Mouse (Mus musculus): ENCODE results near the gene Zbtb45. TPM values are rescaled to one million over a fixed set of nuclear protein-coding genes. Genes with fewer than 3 reads are reported as not detected.
A peak's percentile ranks its signal among the peaks of the same experiment; 100 is the strongest.

Gene Zbtb45
- 36.2 and 37.8 TPM in 2 replicates for polyA plus RNA-seq (2015; fragmentation: Nextera tagmentation; extraction: Ambion mirVana)

GRCm38 (mm10) chr7:13010005-13010908, at the start of gene Zbtb45:
TSS of gene Zbtb45 (minus strand) at chr7:13010034.
- Histone ChIP-seq H3K36me3 (peaks cover 24% of the 10 kb centered on the region), H3K4me3 (peak within 1 kb of the TSS; percentile 74), H3K27me3 (peaks cover 9% of the 10 kb centered on the region), H3K9ac (peak within 1 kb of the TSS; percentile 81), H3K27ac (replicated peaks) (peak within 1 kb of the TSS; percentile 96), H3K4me2 (peak within 1 kb of the TSS; percentile 86), H3K9me3 (no peaks in the 10 kb centered on the region), H3K4me1 (replicated peaks) (peaks cover 39% of the 10 kb centered on the region)
- no peak for ATAC-seq (ENCODE audit: low read depth)
- WGBS: 4% methylated on average over 26 of the region's 26 CpGs

DNA sequence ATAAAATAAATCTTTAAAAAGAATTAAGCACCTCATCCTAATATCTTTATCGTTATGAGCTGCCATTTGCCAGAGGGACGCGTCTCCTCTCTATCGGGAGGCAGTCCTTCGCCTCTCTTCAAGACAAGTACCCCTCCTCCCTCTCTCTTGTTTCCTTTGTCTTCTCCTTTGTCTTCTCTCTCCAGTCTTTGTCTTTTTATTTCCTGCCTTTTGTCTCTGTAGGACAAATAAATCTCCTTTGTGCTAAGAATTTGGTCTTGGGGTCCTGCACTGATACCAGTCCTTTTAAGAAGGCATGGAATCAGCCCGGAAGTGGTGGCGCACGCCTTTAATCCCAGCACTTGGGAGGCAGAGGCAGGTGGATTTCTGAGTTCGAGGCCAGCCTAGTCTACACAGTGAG, 49.7 kb upstream of the Zbtb45 start:
- no peaks in the 10 kb centered on the region for H3K27me3 ChIP-seq
- H3K9me3 ChIP-seq: peaks cover 4% of the 10 kb centered on the region; the same call in 1 of the 2 replicates
- H3K27ac ChIP-seq (replicated peaks): no peak overlapping the region
- 84% methylated on average over 9 of the region's 9 CpGs for WGBS
- no peak overlapping the region for H3K9ac ChIP-seq
- ATAC-seq (ENCODE audit: low read depth): no peak
- no peak overlapping the region for H3K4me3 ChIP-seq
- no peaks in the 10 kb centered on the region for H3K4me1 ChIP-seq (replicated peaks)
- H3K36me3 ChIP-seq: no peaks in the 10 kb centered on the region
- H3K4me2 ChIP-seq: no peak overlapping the region

DNA sequence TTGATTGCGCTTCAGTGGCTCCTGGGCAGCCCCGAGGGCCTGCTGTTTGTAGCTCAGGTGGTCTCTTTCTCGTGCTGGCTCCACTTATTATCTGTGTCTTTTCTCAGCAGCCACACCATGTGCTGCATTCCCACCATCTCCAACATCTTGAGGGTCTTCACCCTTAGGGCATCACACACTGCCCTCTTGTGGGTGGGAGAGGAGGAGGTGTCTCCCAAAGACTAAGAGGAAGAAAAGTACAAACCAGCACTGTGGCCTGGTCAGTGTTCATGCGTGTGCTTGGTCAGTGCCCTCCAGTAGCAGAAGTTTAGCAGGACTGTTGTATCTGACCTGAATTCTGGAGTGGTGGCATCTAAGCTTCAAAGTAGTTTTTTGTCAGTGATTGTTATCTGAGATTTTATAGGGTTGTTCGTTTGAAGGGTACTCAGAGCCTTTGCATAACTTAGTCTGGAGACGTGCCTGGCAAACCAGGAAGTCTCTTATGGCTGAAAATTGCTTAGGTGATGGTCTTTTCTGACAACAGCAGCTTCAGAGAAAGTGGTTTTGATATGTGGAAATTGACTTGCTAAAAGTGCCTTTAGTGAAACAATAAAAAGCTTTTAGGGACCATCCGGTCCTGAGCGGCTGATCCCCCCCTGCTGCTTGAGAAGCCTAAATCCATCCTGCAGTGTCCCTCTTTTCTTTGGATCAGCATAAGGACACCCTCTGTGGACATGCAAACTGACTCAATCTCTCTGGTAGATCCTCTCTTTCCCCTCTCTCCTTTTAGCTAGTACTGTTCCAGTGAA, 47.3 kb upstream of the Zbtb45 start:
- peaks cover 6% of the 10 kb centered on the region for H3K4me1 ChIP-seq (replicated peaks)
- 60% methylated on average over 8 of the region's 8 CpGs for WGBS
- no peak for ATAC-seq (ENCODE audit: low read depth)
- no peaks in the 10 kb centered on the region for H3K36me3 ChIP-seq
- no peak overlapping the region for H3K9ac ChIP-seq
- H3K27ac ChIP-seq (replicated peaks): no peak overlapping the region
- no peaks in the 10 kb centered on the region for H3K9me3 ChIP-seq
- H3K4me3 ChIP-seq: no peak overlapping the region
- H3K27me3 ChIP-seq: no peaks in the 10 kb centered on the region
- H3K4me2 ChIP-seq: no peak overlapping the region

DNA sequence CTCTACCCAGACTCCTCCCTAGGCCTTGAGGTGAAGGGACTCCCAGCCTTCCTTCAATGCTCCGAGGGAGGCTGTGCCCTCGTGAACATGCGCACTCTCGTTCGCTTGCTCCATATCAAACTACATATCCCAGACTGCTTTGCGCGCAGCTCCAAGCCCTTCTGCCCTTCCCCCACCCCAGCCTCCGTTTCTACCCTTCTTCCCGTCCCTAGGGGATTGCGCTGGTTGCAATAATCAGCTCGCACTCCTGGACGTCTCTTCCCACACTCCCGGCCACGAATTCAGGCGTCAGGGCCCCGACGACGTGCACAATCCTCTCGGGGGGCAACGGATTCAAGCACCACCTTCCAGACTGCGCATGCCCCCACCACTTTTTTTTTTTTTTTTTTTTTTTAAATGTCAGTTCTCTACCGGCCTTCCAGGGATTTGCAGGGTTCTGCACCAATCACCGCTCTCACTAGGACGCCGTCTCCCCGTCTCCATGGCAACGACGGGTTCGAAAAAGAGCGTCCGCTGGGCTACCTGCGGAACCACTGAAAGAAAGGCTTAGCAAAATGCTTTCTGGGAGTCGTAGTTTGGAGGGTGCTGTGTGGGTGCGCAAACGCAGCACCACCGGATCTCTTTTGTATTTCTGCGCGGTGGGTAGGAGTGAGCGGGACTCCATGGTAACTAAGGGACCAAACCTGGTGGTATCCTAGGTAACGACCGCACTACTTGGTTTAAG, 44.6 kb upstream of the Zbtb45 start, which contains the start of gene Mzf1:
TSS of gene Mzf1 (minus strand) at position 478 of the 724 bp plus-strand sequence.
- Histone ChIP-seq H3K36me3 (no peaks in the 10 kb centered on the region), H3K4me3 (peak within 1 kb of the TSS; percentile 56), H3K9ac (peak within 1 kb of the TSS; percentile 84), H3K4me2 (peak within 1 kb of the TSS; percentile 59), H3K27ac (replicated peaks) (peak within 1 kb of the TSS; percentile 96), H3K9me3 (no peaks in the 10 kb centered on the region), H3K4me1 (replicated peaks) (peaks cover 6% of the 10 kb centered on the region), H3K27me3 (no peaks in the 10 kb centered on the region)
- WGBS: under 1% methylated on average over 41 of the region's 41 CpGs
- ATAC-seq (ENCODE audit: low read depth): peak; percentile 96

DNA sequence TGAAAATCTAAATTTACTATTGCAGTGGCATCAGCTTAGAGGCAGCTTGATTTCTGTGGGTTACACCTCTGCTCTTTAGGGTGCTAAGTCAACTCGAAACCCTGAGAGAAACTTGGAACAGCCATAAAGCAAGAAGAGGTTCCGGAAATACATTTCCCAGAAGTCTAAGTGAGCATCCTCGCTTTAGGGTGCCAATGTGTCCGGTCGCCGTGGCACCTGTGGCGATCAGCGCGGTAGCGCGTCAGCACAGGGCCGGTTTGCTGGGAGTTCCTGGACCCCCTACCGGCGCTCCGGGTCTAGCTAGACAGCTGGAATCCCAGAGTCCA, 44.1 kb upstream of the Zbtb45 start:
- H3K9ac ChIP-seq: peak overlapping the region; percentile 84
- 2% methylated on average over 15 of the region's 15 CpGs for WGBS
- ATAC-seq (ENCODE audit: low read depth): no peak

GRCm38 (mm10) chr7:13053501-13053900, 43.7 kb upstream of the Zbtb45 start:
- Histone ChIP-seq H3K27ac (replicated peaks) (no peak overlapping the region), H3K4me3 (peak overlapping the region; percentile 56), H3K9ac (peak overlapping the region; percentile 84; the same call in 1 of the 2 replicates), H3K27me3 (no peaks in the 10 kb centered on the region), H3K9me3 (no peaks in the 10 kb centered on the region), H3K36me3 (no peaks in the 10 kb centered on the region), H3K4me1 (replicated peaks) (peaks cover 6% of the 10 kb centered on the region), H3K4me2 (peak overlapping the region; percentile 59)
- no peak for ATAC-seq (ENCODE audit: low read depth)
- WGBS: 92% methylated on average over 2 of the region's 2 CpGs

More for the DNA sequence above, 44.1 kb upstream of the Zbtb45 start:
- no peaks in the 10 kb centered on the region for H3K27me3 ChIP-seq
- no peaks in the 10 kb centered on the region for H3K36me3 ChIP-seq
- H3K9me3 ChIP-seq: no peaks in the 10 kb centered on the region
- H3K27ac ChIP-seq (replicated peaks): peak overlapping the region; percentile 96
- peak overlapping the region; percentile 59 for H3K4me2 ChIP-seq
- peak overlapping the region; percentile 56 for H3K4me3 ChIP-seq
- H3K4me1 ChIP-seq (replicated peaks): peaks cover 6% of the 10 kb centered on the region

DNA sequence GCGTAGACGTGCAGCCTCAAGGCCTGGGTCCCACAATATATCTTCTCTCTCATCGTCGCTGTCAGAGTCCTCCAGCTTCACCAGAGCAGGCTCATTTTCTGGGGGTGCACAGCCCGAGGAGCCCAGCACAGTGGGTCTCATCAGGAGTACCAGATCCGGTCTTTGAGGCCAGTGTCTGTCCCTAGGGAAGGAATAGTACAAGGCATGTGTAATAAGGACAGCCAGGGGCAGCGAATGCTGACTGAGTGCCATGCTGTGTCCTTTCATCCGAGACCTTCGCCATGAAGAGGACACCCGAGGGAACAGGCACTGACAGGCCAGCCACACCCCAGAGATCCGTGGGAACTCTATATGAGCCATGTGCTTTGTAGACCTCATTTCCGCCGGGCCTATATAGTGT, 43.2 kb upstream of the Zbtb45 start:
- H3K4me3 ChIP-seq: no peak overlapping the region
- H3K4me1 ChIP-seq (replicated peaks): peaks cover 6% of the 10 kb centered on the region
- no peaks in the 10 kb centered on the region for H3K27me3 ChIP-seq
- WGBS: 89% methylated on average over 13 of the region's 13 CpGs
- no peaks in the 10 kb centered on the region for H3K36me3 ChIP-seq
- H3K9ac ChIP-seq: 0 out of 2 replicates have a peak overlapping the region, but pooled peaks have one; percentile 22
- H3K27ac ChIP-seq (replicated peaks): no peak overlapping the region
- no peak for ATAC-seq (ENCODE audit: low read depth)
- no peaks in the 10 kb centered on the region for H3K9me3 ChIP-seq
- no peak overlapping the region for H3K4me2 ChIP-seq

- ATAC-seq (ENCODE audit: low read depth): no peak; the same call in 1 of the 2 replicates
- Histone ChIP-seq H3K4me3 (no peak overlapping the region), H3K36me3 (no peaks in the 10 kb centered on the region), H3K4me2 (no peak overlapping the region), H3K27ac (replicated peaks) (no peak overlapping the region), H3K27me3 (peaks cover 48% of the 10 kb centered on the region), H3K9me3 (no peaks in the 10 kb centered on the region), H3K4me1 (replicated peaks) (peaks cover 14% of the 10 kb centered on the region), H3K9ac (peak overlapping the region; percentile 8; the same call in 1 of the 2 replicates)
- WGBS: 10% methylated on average over 2 of the region's 2 CpGs
Observed at GRCm38 (mm10) chr7:13046084-13046483, 36.2 kb upstream of the Zbtb45 start.

DNA sequence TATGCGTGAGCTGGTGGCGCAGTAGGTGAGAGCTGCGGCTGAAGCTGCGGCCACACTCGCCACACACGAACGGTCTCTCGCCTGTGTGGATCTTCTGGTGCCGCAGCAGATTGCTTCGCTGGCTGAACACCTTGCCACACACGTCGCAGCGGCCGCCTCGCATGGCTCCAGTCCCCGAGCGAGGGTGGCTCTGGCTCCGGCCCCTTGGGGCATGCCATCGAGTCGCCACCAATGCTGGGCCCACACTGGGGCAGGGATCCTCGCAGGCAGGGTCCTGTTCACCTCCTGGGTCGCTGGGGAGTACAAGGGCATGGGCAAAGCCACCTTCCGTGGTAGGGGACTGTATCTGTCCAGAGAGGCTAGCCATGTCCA, 34.4 kb upstream of the Zbtb45 start:
- peak overlapping the region; percentile 43 for H3K4me3 ChIP-seq
- H3K27me3 ChIP-seq: peaks cover 50% of the 10 kb centered on the region
- WGBS: 4% methylated on average over 23 of the region's 23 CpGs
- no peaks in the 10 kb centered on the region for H3K36me3 ChIP-seq
- H3K9me3 ChIP-seq: no peaks in the 10 kb centered on the region
- H3K4me2 ChIP-seq: peak overlapping the region; percentile 73
- 0 out of 2 replicates have a peak overlapping the region, but pooled peaks have one; percentile 6 for H3K27ac ChIP-seq (replicated peaks)
- ATAC-seq (ENCODE audit: low read depth): peak; percentile 13; the same call in 1 of the 2 replicates
- H3K9ac ChIP-seq: peak overlapping the region; percentile 77
- peaks cover 17% of the 10 kb centered on the region for H3K4me1 ChIP-seq (replicated peaks)

- ATAC-seq (ENCODE audit: low read depth): peak; percentile 48
- 0 out of 2 replicates have a peak overlapping the region, but pooled peaks have one; percentile 6 for H3K27ac ChIP-seq (replicated peaks)
- H3K4me2 ChIP-seq: peak overlapping the region; percentile 73
- H3K9me3 ChIP-seq: no peaks in the 10 kb centered on the region
- 6% methylated on average over 88 of the region's 88 CpGs for WGBS
- no peaks in the 10 kb centered on the region for H3K36me3 ChIP-seq
- H3K4me1 ChIP-seq (replicated peaks): peaks cover 23% of the 10 kb centered on the region
- peaks cover 50% of the 10 kb centered on the region for H3K27me3 ChIP-seq
- H3K4me3 ChIP-seq: peak overlapping the region; percentile 43
- peak overlapping the region; percentile 77 for H3K9ac ChIP-seq
Observed at GRCm38 (mm10) chr7:13043445-13044253, 33.8 kb upstream of the Zbtb45 start.

- Histone ChIP-seq H3K9me3 (no peaks in the 10 kb centered on the region), H3K4me2 (peak overlapping the region; percentile 73), H3K4me3 (peak overlapping the region; percentile 43), H3K4me1 (replicated peaks) (peaks cover 25% of the 10 kb centered on the region), H3K27me3 (peaks cover 50% of the 10 kb centered on the region), H3K9ac (peak overlapping the region; percentile 77), H3K36me3 (no peaks in the 10 kb centered on the region), H3K27ac (replicated peaks) (no peak overlapping the region)
- no peak for ATAC-seq (ENCODE audit: low read depth)
- WGBS: 40% methylated on average over 16 of the region's 16 CpGs
Observed at GRCm38 (mm10) chr7:13043120-13043444, 33.2 kb upstream of the Zbtb45 start.

Data from neural tube, embryonic 13.5 days (tissue).